Mouse (Mus musculus) forebrain, postnatal 0 days (tissue): ENCODE data around the gene Akap2. TPM values are rescaled to one million over a fixed set of nuclear protein-coding genes. Genes with fewer than 3 reads are reported as not detected.

Source experiments
- ATAC-seq: fragments of 200-750 bp; cut with Nextera tagmentation; 2 replicates; pipeline ENCODE4 v1.8.0; 2017; ENCODE audit warnings: mild to moderate bottlenecking, moderate library complexity
- DNase-seq: peaks from one replicate; pipeline ENCODE4 v3.0.0-alpha.2; 2015
- H3K27ac ChIP-seq: fragments of 300-500 bp; sonication (generic); 2 replicates; pipeline ENCODE4 v1.5.1; 2014; ENCODE audit warnings: low read depth, mild to moderate bottlenecking, antibody characterized with exemption, low read length, moderate library complexity, mixed read lengths
- H3K27me3 ChIP-seq: fragments of 300-500 bp; sonication (generic); 2 replicates; pipeline ENCODE4 v1.6.1; 2014; ENCODE audit warnings: mild to moderate bottlenecking, low read length, mixed read lengths; ENCODE audit not compliant: insufficient read depth
- H3K36me3 ChIP-seq: fragments of 300-500 bp; sonication (generic); 2 replicates; pipeline ENCODE4 v1.6.1; 2014; ENCODE audit warnings: mild to moderate bottlenecking, moderate library complexity; ENCODE audit not compliant: insufficient read depth
- H3K4me1 ChIP-seq: fragments of 300-500 bp; sonication (generic); 2 replicates; pipeline ENCODE4 v1.6.1; 2014; ENCODE audit warnings: antibody characterized with exemption; ENCODE audit not compliant: insufficient read depth
- H3K4me2 ChIP-seq: fragments of 300-500 bp; sonication (generic); 2 replicates; pipeline ENCODE4 v1.6.1; 2014; ENCODE audit warnings: low read depth, mild to moderate bottlenecking, moderate library complexity
- H3K4me3 ChIP-seq: fragments of 300-500 bp; sonication (generic); 2 replicates; pipeline ENCODE4 v1.5.1; 2014; ENCODE audit warnings: low read depth, low read length, mixed read lengths
- H3K9ac ChIP-seq: fragments of 300-500 bp; sonication (generic); 2 replicates; pipeline ENCODE4 v1.6.1; 2014; ENCODE audit warnings: mild to moderate bottlenecking
- H3K9me3 ChIP-seq: fragments of 300-500 bp; sonication (generic); 2 replicates; pipeline ENCODE4 v1.6.1; 2016; ENCODE audit warnings: low read length
- CTCF ChIP-seq: sonication (generic); IDR thresholded peaks from 2 replicates; pipeline ENCODE4 v1.5.1; 2016; ENCODE audit warnings: antibody characterized with exemption, control low read depth, low read depth
- WGBS: fragments of 180-500 bp; shearing (Covaris S2); extraction: QIAGEN DNeasy Blood & Tissue Kit; methylation state at CpG from one replicate; pipeline ENCODE4 v1.1.7; 2014; 5-methylcytosine and 5-hydroxymethylcytosine counted together
- polyA plus RNA-seq: library from polyadenylated mRNA; unstranded; fragments of >200 nt; fragmentation: Nextera tagmentation; extraction: Ambion mirVana; gene quantifications from 2 replicates; pipeline ENCODE4 v1.2.1, GENCODE M21; 2015
- total RNA-seq: library from RNA; depleted of rRNA; stranded (reverse); fragments of >200 nt; gene quantifications from 2 replicates; pipeline ENCODE4 v1.2.3, GENCODE M21; 2014

Akap2 gene
- total and polyA plus RNA-seq, 2 experiments from 2014 or later: 7.0 to 15.0 TPM

GRCm38 (mm10) chr4:57895140-57895539 lies 177.7 kb downstream of the Akap2 start:
- ATAC-seq: no peak

GRCm38 (mm10) chr4:57895902-57896301 lies 178.4 kb downstream of the Akap2 start:
- no peak for TF ChIP-seq CTCF
- WGBS: 74% methylated on average over 6 of the region's 6 CpGs
- Histone ChIP-seq H3K4me1 (no peaks in the 10 kb centered on the region), H3K27ac (no peak overlapping the region), H3K4me3 (no peak overlapping the region), H3K27me3 (no peaks in the 10 kb centered on the region), H3K4me2 (no peak overlapping the region), H3K9ac (no peak overlapping the region), H3K36me3 (no peaks in the 10 kb centered on the region), H3K9me3 (no peaks in the 10 kb centered on the region)
- ATAC-seq (no peak), DNase-seq (no peak)

More at GRCm38 (mm10) chr4:57895140-57895539, 177.7 kb downstream of the Akap2 start:
- no peaks in the 10 kb centered on the region for H3K4me1 ChIP-seq
- no peak overlapping the region for H3K27ac ChIP-seq
- H3K9ac ChIP-seq: no peak overlapping the region
- H3K36me3 ChIP-seq: no peaks in the 10 kb centered on the region
- H3K9me3 ChIP-seq: no peaks in the 10 kb centered on the region
- TF ChIP-seq CTCF: no peak
- H3K4me2 ChIP-seq: no peak overlapping the region
- H3K27me3 ChIP-seq: no peaks in the 10 kb centered on the region
- no peak for DNase-seq
- no peak overlapping the region for H3K4me3 ChIP-seq
- 35% methylated on average over 5 of the region's 5 CpGs for WGBS

- no peak for ATAC-seq
- Histone ChIP-seq H3K27ac (no peak overlapping the region), H3K9me3 (no peaks in the 10 kb centered on the region), H3K27me3 (no peaks in the 10 kb centered on the region), H3K4me3 (no peak overlapping the region), H3K36me3 (no peaks in the 10 kb centered on the region), H3K4me2 (no peak overlapping the region), H3K9ac (no peak overlapping the region), H3K4me1 (no peaks in the 10 kb centered on the region)
- 51% methylated on average over 3 of the region's 3 CpGs for WGBS
- no peak for DNase-seq
- TF ChIP-seq CTCF: no peak
Measured at GRCm38 (mm10) chr4:57896631-57897030, 179.2 kb downstream of the Akap2 start.

- DNase-seq: peak; percentile 64
- peak; percentile 64 for ATAC-seq
- WGBS: 5% methylated on average over 4 of the region's 4 CpGs
Measured at GRCm38 (mm10) chr4:57901210-57901609, 183.8 kb downstream of the Akap2 start.

GRCm38 (mm10) chr4:57902619-57903018 lies 185.2 kb downstream of the Akap2 start:
- Histone ChIP-seq H3K4me3 (no peak overlapping the region), H3K27me3 (no peaks in the 10 kb centered on the region; the same call in 1 of the 2 replicates), H3K4me1 (no peaks in the 10 kb centered on the region), H3K9ac (no peak overlapping the region), H3K9me3 (no peaks in the 10 kb centered on the region), H3K36me3 (no peaks in the 10 kb centered on the region), H3K4me2 (no peak overlapping the region), H3K27ac (no peak overlapping the region)
- DNase-seq (no peak), ATAC-seq (no peak)
- WGBS: 79% methylated on average over 5 of the region's 5 CpGs
- no peak for TF ChIP-seq CTCF

More at GRCm38 (mm10) chr4:57901210-57901609, 183.8 kb downstream of the Akap2 start:
- TF ChIP-seq CTCF: peak; percentile 83
- Histone ChIP-seq H3K27me3 (no peaks in the 10 kb centered on the region), H3K9me3 (no peaks in the 10 kb centered on the region), H3K9ac (no peak overlapping the region), H3K4me2 (no peak overlapping the region), H3K4me1 (no peaks in the 10 kb centered on the region), H3K4me3 (no peak overlapping the region), H3K27ac (no peak overlapping the region), H3K36me3 (no peaks in the 10 kb centered on the region)

- Histone ChIP-seq H3K27me3 (no peaks in the 10 kb centered on the region; the same call in 1 of the 2 replicates), H3K36me3 (no peaks in the 10 kb centered on the region), H3K9ac (no peak overlapping the region), H3K4me2 (no peak overlapping the region), H3K4me3 (no peak overlapping the region), H3K27ac (no peak overlapping the region), H3K4me1 (no peaks in the 10 kb centered on the region), H3K9me3 (no peaks in the 10 kb centered on the region)
- TF ChIP-seq CTCF: peak; percentile 92
- DNase-seq (peak; percentile 79), ATAC-seq (peak; percentile 68)
- WGBS: 8% methylated on average over 5 of the region's 5 CpGs
Measured at GRCm38 (mm10) chr4:57904211-57904610, 186.8 kb downstream of the Akap2 start.

GRCm38 (mm10) chr4:57904638-57905037 lies 187.2 kb downstream of the Akap2 start:
- H3K9me3 ChIP-seq: no peaks in the 10 kb centered on the region
- WGBS: 24% methylated on average over 9 of the region's 9 CpGs
- H3K27ac ChIP-seq: no peak overlapping the region
- no peaks in the 10 kb centered on the region for H3K4me1 ChIP-seq
- no peak for TF ChIP-seq CTCF
- no peaks in the 10 kb centered on the region for H3K36me3 ChIP-seq
- ATAC-seq (peak; percentile 13; the same call in 1 of the 2 replicates), DNase-seq (no peak)
- H3K27me3 ChIP-seq: no peaks in the 10 kb centered on the region; the same call in 1 of the 2 replicates
- H3K4me2 ChIP-seq: no peak overlapping the region
- no peak overlapping the region for H3K4me3 ChIP-seq
- H3K9ac ChIP-seq: no peak overlapping the region
